Mouse (Mus musculus) heart, embryonic 11.5 days (tissue): ENCODE results near the gene Cdk19. TPM values are rescaled to one million over a fixed set of nuclear protein-coding genes. Genes with fewer than 3 reads are reported as not detected.
"Not testable (repeated sequence)": the region's sequence is repeated elsewhere in the genome, so short reads cannot be mapped to it uniquely, and the experiment has no call there.

ENCODE experiments used
- ATAC-seq: fragments of 200-750 bp; cut with Nextera tagmentation; replicated peaks from 2 replicates; pipeline ENCODE4 v1.8.0; 2017; ENCODE audit warnings: moderate library complexity; ENCODE audit not compliant: insufficient number of reproducible peaks, low FRiP score, low TSS enrichment
- H3K27ac ChIP-seq: fragments of 300-500 bp; sonication (generic); 2 replicates; pipeline ENCODE4 v1.5.1; 2014; ENCODE audit warnings: mild to moderate bottlenecking, low read depth, low read length
- H3K27me3 ChIP-seq: fragments of 300-500 bp; sonication (generic); 2 replicates; pipeline ENCODE4 v1.6.1; 2014; ENCODE audit warnings: mild to moderate bottlenecking, low read length, mixed read lengths; ENCODE audit not compliant: control insufficient read depth, insufficient read depth
- H3K36me3 ChIP-seq: fragments of 300-500 bp; sonication (generic); 2 replicates; pipeline ENCODE4 v1.6.1; 2014; ENCODE audit warnings: mild to moderate bottlenecking, low read length, moderate library complexity, mixed read lengths; ENCODE audit not compliant: control insufficient read depth, insufficient read depth
- H3K4me1 ChIP-seq: fragments of 300-500 bp; sonication (generic); 2 replicates; pipeline ENCODE4 v1.6.1; 2014; ENCODE audit warnings: low read length; ENCODE audit not compliant: control insufficient read depth, insufficient read depth
- H3K4me2 ChIP-seq: fragments of 300-500 bp; sonication (generic); 2 replicates; pipeline ENCODE4 v1.6.1; 2014; ENCODE audit warnings: mild to moderate bottlenecking, moderate library complexity
- H3K4me3 ChIP-seq: fragments of 300-500 bp; sonication (generic); 2 replicates; pipeline ENCODE4 v1.5.1; 2014; ENCODE audit warnings: low read depth, low read length
- H3K9ac ChIP-seq: fragments of 300-500 bp; sonication (generic); 2 replicates; pipeline ENCODE4 v1.6.1; 2014; ENCODE audit warnings: mild to moderate bottlenecking, low read depth, low read length, moderate library complexity
- H3K9me3 ChIP-seq: fragments of 300-500 bp; sonication (generic); replicated peaks from 2 replicates; pipeline ENCODE4 v1.6.1; 2016; ENCODE audit warnings: low read length; ENCODE audit not compliant: control insufficient read depth
- WGBS: fragments of 180-500 bp; shearing (Covaris S2); extraction: QIAGEN DNeasy Blood & Tissue Kit; methylation state at CpG from one replicate; pipeline ENCODE4 v1.1.7; 2014; ENCODE audit not compliant: insufficient replicate concordance; 5-methylcytosine and 5-hydroxymethylcytosine counted together
- polyA plus RNA-seq: library from polyadenylated mRNA; unstranded; fragments of >200 nt; fragmentation: Nextera tagmentation; extraction: Ambion mirVana; gene quantifications from 2 replicates; pipeline ENCODE4 v1.2.1, GENCODE M21; 2014

The Cdk19 gene
- polyA plus RNA-seq, 1 experiment from 2014 or later: 6.4 TPM

GRCm38 (mm10) chr10:40512996-40513395 is 173.6 kb downstream of the Cdk19 start:
- ATAC-seq, H3K4me1 ChIP-seq, H3K4me3 ChIP-seq, H3K36me3 ChIP-seq, H3K27me3 ChIP-seq, H3K9me3 ChIP-seq, H3K27ac ChIP-seq, H3K9ac ChIP-seq, H3K4me2 ChIP-seq: not testable (repeated sequence)
- 89% methylated on average over 7 of the region's 7 CpGs for WGBS

GRCm38 (mm10) chr10:40515225-40515681 is 175.9 kb downstream of the Cdk19 start:
- 0 out of 2 replicates have a peak, but pooled peaks cover 4% of the 10 kb centered on the region for H3K4me1 ChIP-seq
- WGBS: 72% methylated on average over 5 of the region's 5 CpGs
- H3K9ac ChIP-seq: no peak overlapping the region
- H3K36me3 ChIP-seq: no peaks in the 10 kb centered on the region
- no peaks in the 10 kb centered on the region for H3K27me3 ChIP-seq
- ATAC-seq: no peak
- no peak overlapping the region for H3K4me2 ChIP-seq
- no peak overlapping the region for H3K4me3 ChIP-seq
- H3K27ac ChIP-seq: no peak overlapping the region
- H3K9me3 ChIP-seq: no peaks in the 10 kb centered on the region

GRCm38 (mm10) chr10:40516421-40516820 is 177.1 kb downstream of the Cdk19 start:
- no peaks in the 10 kb centered on the region for H3K9me3 ChIP-seq
- WGBS: 29% methylated on average over 4 of the region's 4 CpGs
- H3K4me1 ChIP-seq: 0 out of 2 replicates have a peak, but pooled peaks cover 4% of the 10 kb centered on the region
- no peaks in the 10 kb centered on the region for H3K27me3 ChIP-seq
- H3K27ac ChIP-seq: no peak overlapping the region
- H3K4me2 ChIP-seq: no peak overlapping the region
- H3K36me3 ChIP-seq: no peaks in the 10 kb centered on the region
- ATAC-seq: no peak
- no peak overlapping the region for H3K4me3 ChIP-seq
- no peak overlapping the region for H3K9ac ChIP-seq

GRCm38 (mm10) chr10:40519586-40519985 is 180.2 kb downstream of the Cdk19 start:
- H3K9me3 ChIP-seq: no peaks in the 10 kb centered on the region
- H3K9ac ChIP-seq: no peak overlapping the region
- no peaks in the 10 kb centered on the region for H3K36me3 ChIP-seq
- H3K27me3 ChIP-seq: no peaks in the 10 kb centered on the region
- WGBS: 90% methylated on average over 4 of the region's 4 CpGs
- H3K4me2 ChIP-seq: no peak overlapping the region
- H3K4me1 ChIP-seq: 0 out of 2 replicates have a peak, but pooled peaks cover 4% of the 10 kb centered on the region
- H3K4me3 ChIP-seq: no peak overlapping the region
- no peak for ATAC-seq
- no peak overlapping the region for H3K27ac ChIP-seq

GRCm38 (mm10) chr10:40521579-40521978 is 182.2 kb downstream of the Cdk19 start:
- ATAC-seq: no peak

GRCm38 (mm10) chr10:40523312-40523975 is 184.1 kb downstream of the Cdk19 start:
- Histone ChIP-seq H3K27me3 (no peaks in the 10 kb centered on the region), H3K36me3 (no peaks in the 10 kb centered on the region), H3K9ac (no peak overlapping the region), H3K4me3 (no peak overlapping the region), H3K4me2 (no peak overlapping the region), H3K9me3 (no peaks in the 10 kb centered on the region), H3K4me1 (no peaks in the 10 kb centered on the region), H3K27ac (no peak overlapping the region)
- no peak for ATAC-seq
- 78% methylated on average over 7 of the region's 7 CpGs for WGBS

More at GRCm38 (mm10) chr10:40521579-40521978, 182.2 kb downstream of the Cdk19 start:
- Histone ChIP-seq H3K27me3 (no peaks in the 10 kb centered on the region), H3K9me3 (no peaks in the 10 kb centered on the region), H3K4me2 (no peak overlapping the region), H3K4me3 (no peak overlapping the region), H3K36me3 (no peaks in the 10 kb centered on the region), H3K4me1 (0 out of 2 replicates have a peak, but pooled peaks cover under 1% of the 10 kb centered on the region), H3K9ac (no peak overlapping the region), H3K27ac (no peak overlapping the region)
- WGBS: 47% methylated on average over 12 of the region's 12 CpGs

- H3K4me3 ChIP-seq: no peak overlapping the region
- no peaks in the 10 kb centered on the region for H3K36me3 ChIP-seq
- 75% methylated on average over 9 of the region's 9 CpGs for WGBS
- no peak for ATAC-seq
- H3K4me2 ChIP-seq: no peak overlapping the region
- no peak overlapping the region for H3K9ac ChIP-seq
- H3K27ac ChIP-seq: no peak overlapping the region
- H3K4me1 ChIP-seq: no peaks in the 10 kb centered on the region
- no peaks in the 10 kb centered on the region for H3K27me3 ChIP-seq
- H3K9me3 ChIP-seq: no peaks in the 10 kb centered on the region
Observed at GRCm38 (mm10) chr10:40524032-40524806, 184.9 kb downstream of the Cdk19 start.

GRCm38 (mm10) chr10:40524991-40525390 is 185.6 kb downstream of the Cdk19 start:
- H3K36me3 ChIP-seq: no peaks in the 10 kb centered on the region
- no peaks in the 10 kb centered on the region for H3K4me1 ChIP-seq
- no peak overlapping the region for H3K4me3 ChIP-seq
- no peak overlapping the region for H3K9ac ChIP-seq
- 29% methylated on average over 10 of the region's 10 CpGs for WGBS
- no peak overlapping the region for H3K4me2 ChIP-seq
- no peak for ATAC-seq
- no peaks in the 10 kb centered on the region for H3K9me3 ChIP-seq
- no peaks in the 10 kb centered on the region for H3K27me3 ChIP-seq
- no peak overlapping the region for H3K27ac ChIP-seq
